Mouse (Mus musculus): ENCODE results near the gene Igf2bp2. TPM values are rescaled to one million over a fixed set of nuclear protein-coding genes. Genes with fewer than 3 reads are reported as not detected.

The Igf2bp2 gene
- total RNA-seq, 2 experiments from 2014 or later, result 8.4 to 16.6 TPM

- DNase-seq, result no peak
Observed at GRCm38 (mm10) chr16:22106012-22106584, 57.0 kb downstream of the Igf2bp2 start.

DNA sequence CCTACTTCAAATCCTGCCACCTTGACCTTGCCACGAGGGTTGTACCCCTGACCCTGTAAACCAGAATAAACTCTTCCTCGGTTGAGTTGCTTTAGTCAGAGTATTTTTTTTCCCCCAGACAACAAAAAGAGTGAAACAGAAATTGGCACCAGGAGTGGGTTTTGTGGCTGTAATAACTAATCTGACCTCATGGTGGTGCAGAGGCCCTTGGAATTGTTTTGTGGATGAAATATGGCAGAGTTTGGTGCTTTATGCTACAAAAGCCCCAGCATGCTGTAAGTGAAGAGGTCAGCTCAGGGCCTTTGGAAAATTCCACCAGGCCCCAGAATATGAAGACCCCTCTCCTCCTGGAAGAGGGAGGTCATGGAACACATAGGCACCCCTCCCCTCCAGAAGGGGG, 63.0 kb downstream of the Igf2bp2 start:
- DNase-seq, result no peak

DNA sequence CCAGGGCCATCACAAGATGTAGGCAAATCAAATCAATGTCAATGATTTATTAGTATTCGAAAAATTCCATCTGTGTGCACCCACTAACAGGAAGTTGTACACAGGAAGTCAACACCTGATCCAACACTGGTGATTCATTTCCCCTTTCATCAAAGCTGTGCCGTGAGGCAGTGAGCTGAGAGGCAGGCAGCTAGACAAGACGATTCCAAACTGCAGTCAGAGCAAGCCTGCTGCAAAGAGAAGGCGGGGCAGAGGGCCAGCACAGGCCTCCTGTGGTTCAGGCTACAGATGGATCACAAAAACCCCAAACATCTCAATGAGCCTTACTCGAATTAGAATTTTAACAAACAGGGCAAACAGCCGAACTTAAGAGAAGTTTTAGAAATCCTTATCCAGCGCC, 65.4 kb downstream of the Igf2bp2 start:
- peak; percentile 28 for DNase-seq

- DNase-seq, result no peak
Observed at GRCm38 (mm10) chr16:22095751-22096150, 67.3 kb downstream of the Igf2bp2 start.

DNA sequence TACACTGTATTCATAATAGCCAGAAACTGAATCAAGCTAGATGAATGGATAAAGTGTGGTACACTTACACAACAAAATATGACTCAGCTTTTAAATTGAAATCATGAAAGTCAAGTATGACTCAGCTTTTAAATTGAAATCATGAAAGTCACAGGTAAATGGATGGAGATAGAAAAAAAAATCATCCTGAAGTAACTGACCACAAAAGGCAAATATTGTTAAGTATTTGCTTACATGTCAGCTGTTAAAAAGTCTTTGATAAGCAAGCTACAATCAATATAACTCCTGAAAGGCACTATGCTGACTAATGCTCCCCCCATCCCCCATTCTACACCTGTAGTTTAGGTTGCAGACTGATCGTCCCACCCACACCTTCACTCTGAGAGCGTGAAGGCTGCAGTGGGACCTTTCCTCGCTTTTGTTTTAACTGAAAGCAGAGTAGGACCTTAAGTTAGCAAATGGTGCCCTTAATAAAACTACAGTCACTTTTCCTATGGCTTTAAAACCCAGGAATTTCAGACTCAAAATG, 71.8 kb downstream of the Igf2bp2 start:
- no peak for DNase-seq

DNA sequence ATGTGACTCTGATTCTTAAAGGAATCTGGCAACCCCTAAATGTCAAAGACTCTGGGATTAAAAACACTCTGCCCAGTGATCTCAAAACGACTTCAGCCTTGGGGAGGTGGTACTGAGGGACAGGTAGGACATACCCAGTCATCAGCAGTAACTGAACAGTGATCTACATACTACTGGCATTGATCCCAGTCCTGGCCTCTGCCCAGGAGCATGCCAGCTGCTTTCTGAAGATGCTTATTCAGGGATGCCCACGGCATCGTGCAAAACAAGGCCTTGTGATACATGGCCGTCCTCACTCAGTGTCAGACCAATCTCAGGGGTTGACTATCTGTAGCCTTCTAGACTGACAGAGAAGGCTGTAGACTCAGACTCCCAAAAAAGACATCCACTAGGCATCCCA, 77.7 kb downstream of the Igf2bp2 start:
- DNase-seq, result no peak

GRCm38 (mm10) chr16:22080125-22080710, 82.9 kb downstream of the Igf2bp2 start:
- no peak for DNase-seq

DNA sequence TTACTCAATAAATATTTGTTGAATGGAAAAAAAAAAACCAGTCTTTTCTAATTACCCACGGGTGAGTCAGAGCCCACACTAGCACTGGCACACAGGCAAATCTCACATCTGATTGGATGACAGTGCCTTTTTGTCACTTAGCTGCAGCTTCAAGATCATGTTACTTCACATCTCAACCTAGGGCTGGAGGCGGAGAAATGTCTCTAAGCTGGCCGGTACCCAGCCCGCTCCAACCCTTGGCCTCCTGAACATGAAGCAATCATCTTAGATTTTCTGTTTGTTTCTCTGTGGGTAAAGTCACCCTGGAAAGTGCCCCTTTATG, 86.5 kb downstream of the Igf2bp2 start:
- DNase-seq, result no peak

DNA sequence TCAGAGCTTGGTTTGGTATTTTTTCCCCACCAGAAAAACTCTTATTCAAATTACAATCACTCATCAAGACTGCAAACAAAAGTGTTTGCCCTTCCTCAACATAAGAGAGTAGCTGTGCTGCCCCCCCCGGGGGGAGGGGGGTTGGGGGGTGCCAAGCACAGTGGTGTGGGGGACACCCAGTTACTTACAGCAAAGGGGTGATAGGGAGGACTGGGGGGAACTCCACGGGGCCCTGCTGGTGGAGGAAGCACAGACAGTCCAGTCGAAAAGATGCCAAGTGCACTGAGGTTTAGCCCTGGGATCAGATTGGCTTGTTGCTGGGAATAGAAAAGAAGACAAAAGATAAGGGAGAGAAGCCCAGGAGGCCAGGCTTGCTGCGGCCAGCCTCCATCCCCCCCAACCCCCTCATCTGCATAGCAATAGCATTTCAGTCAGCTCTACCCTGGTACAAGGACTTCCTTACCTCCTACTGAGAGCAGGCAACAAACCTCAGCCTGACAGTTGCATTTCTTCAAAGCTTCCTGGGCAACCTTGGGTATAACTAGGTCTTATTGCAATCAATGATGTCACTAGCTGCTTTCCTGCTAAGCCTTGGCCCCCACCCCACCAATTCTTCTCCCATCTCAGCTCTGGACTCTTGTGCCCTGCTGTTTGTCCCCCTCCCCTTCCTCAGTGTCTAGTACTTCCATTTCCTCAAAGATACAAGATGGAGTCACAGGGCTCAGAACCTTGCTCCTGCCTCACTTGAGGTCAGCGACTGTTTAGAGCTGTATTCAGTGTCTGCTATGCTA, 87.1 kb downstream of the Igf2bp2 start:
- no peak for DNase-seq

DNA sequence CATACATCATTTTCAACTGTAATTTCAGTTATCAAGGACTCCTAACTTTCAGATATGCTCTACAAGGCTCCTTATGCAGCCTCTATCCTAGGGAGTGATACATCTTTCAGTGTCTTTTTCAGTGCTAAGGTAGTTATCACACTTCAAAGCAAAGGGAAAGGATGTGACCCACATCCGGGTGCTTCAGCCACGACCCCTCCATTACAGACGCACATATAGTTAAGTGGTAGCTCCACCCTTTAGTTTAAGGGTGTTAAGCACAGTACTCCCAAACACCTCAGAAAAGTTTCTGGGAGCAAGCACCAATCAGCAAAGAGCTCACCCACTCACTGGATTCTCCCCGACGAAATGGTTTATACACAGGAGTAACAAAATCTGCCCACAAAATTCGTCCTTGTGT, 88.0 kb downstream of the Igf2bp2 start:
- DNase-seq, result no peak

DNA sequence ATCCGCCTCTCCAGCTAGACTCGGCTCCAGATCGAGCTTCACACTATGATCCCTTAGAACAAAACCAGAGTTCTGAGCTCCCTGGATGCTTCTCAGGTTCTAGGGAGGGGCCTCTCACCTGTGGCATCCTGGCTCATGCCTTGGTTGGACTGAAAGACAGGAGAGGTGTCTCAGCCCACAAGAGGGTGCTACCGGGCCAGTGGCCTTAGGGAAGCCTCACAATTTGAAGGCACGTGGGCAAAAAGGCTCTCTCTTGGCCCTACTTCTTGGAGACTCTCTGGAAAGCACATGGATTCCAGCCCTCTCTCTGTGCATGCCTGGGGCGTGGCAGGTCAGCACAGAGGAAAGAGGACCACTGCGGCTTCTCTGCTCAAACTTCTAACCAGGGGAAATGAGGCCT, 91.7 kb downstream of the Igf2bp2 start:
- DNase-seq, result no peak

DNA sequence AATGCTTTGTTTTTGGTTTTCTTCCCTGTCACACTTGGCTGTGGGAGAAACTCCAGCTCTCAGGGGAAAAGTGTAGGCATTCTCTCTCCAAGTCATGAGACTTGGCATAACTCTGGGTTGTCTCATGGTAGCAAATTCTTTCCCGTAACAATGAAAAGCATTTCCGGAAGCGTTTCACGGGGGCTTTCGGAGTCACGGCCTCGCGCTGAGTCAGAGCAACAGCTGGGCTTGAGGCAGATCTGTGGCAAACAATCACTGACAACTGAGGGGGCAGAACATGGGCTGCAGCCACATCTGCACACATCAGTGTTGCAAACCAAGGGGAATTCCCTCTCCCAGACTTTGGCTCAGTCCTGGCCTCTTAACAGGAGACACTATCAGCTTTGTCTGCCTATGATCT, 95.7 kb downstream of the Igf2bp2 start:
- DNase-seq, result no peak

DNA sequence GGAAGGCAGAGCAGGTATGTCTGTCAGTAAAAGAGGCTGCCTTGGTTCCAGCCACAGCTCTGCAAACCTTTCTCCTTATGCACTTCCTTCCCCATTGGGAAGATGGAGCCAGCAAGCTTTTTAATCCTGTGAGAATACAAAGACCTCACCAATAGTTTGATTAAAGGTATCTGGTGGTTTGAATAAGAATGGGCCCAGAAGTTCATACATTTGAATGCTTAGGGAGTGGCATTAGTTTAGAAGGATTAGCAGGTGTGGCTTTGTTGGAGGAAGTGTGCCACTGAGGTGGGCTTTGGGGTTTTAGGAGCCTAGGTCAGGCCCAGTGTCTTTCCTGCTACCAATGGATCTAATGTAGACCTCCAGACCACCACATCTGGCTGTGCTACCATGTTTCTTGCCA, 97.6 kb downstream of the Igf2bp2 start:
- no peak for DNase-seq

GRCm38 (mm10) chr16:22062284-22062683, 100.8 kb downstream of the Igf2bp2 start:
- no peak for DNase-seq

DNA sequence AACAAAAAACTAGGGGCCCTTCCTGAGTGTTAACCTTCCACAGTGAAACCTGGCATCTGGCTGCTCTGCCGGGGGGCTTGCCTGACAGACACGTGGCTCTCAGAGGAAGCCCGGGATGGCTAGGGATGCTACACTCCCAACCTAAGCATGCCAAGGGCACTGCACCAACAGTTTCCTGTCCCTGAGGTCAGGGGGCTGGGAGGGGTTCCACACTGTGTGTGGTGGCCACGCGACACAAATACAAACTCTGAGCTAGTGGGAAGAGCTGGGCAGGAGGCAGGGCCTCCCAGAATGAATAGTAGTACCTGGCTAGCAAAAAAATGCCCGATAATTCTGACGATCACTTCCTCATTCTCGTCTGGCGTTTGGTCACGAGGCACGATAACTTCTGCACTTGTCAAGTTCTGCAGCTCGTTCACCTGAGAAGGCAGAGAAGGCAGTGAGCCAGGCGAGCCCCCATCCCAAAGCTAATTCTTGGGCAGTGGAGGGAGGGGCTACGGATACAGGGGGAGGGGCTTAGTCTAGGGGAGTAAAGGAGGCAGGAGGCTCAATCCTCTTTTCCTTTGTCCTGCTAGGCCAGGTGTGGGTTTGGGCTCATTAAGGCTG, 101.4 kb downstream of the Igf2bp2 start:
- DNase-seq, result no peak

- DNase-seq, result no peak
Observed at GRCm38 (mm10) chr16:22060416-22060815, 102.7 kb downstream of the Igf2bp2 start.

DNA sequence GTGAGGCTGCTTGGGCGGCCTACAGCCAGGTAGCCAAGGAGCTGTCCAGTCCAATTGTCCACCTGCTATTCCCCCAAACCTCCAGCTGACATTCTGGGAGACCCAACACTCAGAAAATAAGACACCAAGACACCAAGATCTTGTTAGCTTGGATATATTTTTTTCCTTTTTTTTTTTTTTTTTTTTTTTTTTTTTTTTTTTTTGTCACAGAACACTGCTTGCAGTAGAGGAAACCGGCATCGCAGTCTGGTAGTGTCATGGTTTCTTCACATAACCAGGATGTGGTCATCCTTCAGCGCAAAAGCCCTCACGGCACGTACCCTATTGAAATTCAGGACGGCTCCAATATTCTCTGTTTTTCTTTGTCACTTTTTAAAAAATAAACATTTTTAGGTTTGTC, 104.2 kb downstream of the Igf2bp2 start:
- no peak for DNase-seq

DNA sequence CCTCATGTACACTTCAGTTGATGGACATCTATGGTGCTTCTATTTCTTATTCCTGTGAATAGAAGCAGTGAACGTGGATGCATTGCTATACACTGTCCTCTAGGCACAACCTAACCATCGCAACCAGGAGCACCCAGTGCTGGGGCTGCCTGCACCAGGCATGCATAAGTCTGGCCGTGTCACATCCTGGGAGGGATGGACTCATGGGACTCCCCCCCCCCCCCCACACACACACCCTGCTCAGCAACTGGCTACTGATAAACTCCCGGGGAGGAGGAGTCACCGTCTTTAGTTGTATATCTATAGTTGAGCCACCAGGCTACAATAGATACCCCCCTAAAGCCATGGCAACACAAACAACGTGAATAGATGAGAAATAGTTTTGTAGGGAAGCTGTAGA, 105.6 kb downstream of the Igf2bp2 start:
- DNase-seq, result no peak

GRCm38 (mm10) chr16:22053411-22053810, 109.7 kb downstream of the Igf2bp2 start:
- no peak for DNase-seq

- DNase-seq, result no peak
Observed at GRCm38 (mm10) chr16:22046739-22047366, 116.2 kb downstream of the Igf2bp2 start.

- DNase-seq, result no peak
Observed at GRCm38 (mm10) chr16:22045930-22046329, 117.2 kb downstream of the Igf2bp2 start.

- DNase-seq, result no peak
Observed at GRCm38 (mm10) chr16:22043830-22044229, 119.3 kb downstream of the Igf2bp2 start.

- DNase-seq, result no peak
Observed at GRCm38 (mm10) chr16:22039978-22040377, 123.1 kb downstream of the Igf2bp2 start.

All from gastrocnemius, postnatal 10 days (tissue).